Mouse (Mus musculus) neural tube, embryonic 15.5 days (tissue): ENCODE results near the gene Mia. TPM values are rescaled to one million over a fixed set of nuclear protein-coding genes. Genes with fewer than 3 reads are reported as not detected.
A peak's percentile ranks its signal among the peaks of the same experiment; 100 is the strongest.

Experiments
- ATAC-seq: fragments of 200-750 bp; cut with Nextera tagmentation; 2 replicates; pipeline ENCODE4 v1.8.0; 2017; ENCODE audit warnings: mild to moderate bottlenecking, moderate TSS enrichment, moderate library complexity; ENCODE audit not compliant: low FRiP score
- H3K27ac ChIP-seq: fragments of 300-500 bp; sonication (generic); replicated peaks from 2 replicates; pipeline ENCODE4 v1.5.1; 2015; ENCODE audit warnings: mild to moderate bottlenecking, inconsistent platforms
- H3K27me3 ChIP-seq: fragments of 300-500 bp; sonication (generic); replicated peaks from 2 replicates; pipeline ENCODE4 v1.6.1; 2015; ENCODE audit warnings: inconsistent platforms
- H3K36me3 ChIP-seq: fragments of 300-500 bp; sonication (generic); 2 replicates; pipeline ENCODE4 v1.6.1; 2015; ENCODE audit warnings: inconsistent platforms
- H3K4me1 ChIP-seq: fragments of 300-500 bp; sonication (generic); 2 replicates; pipeline ENCODE4 v1.6.1; 2015; ENCODE audit warnings: inconsistent platforms
- H3K4me2 ChIP-seq: fragments of 300-500 bp; sonication (generic); 2 replicates; pipeline ENCODE4 v1.6.1; 2015; ENCODE audit warnings: inconsistent platforms, mild to moderate bottlenecking, moderate library complexity
- H3K4me3 ChIP-seq: fragments of 300-500 bp; sonication (generic); replicated peaks from 2 replicates; pipeline ENCODE4 v1.5.1; 2015; ENCODE audit warnings: mild to moderate bottlenecking, inconsistent platforms
- H3K9ac ChIP-seq: fragments of 300-500 bp; sonication (generic); replicated peaks from 2 replicates; pipeline ENCODE4 v1.6.1; 2015; ENCODE audit warnings: mild to moderate bottlenecking, inconsistent platforms
- H3K9me3 ChIP-seq: fragments of 300-500 bp; sonication (generic); replicated peaks from 2 replicates; pipeline ENCODE4 v1.6.1; 2016; ENCODE audit warnings: inconsistent platforms
- WGBS: fragments of 180-500 bp; shearing (Covaris S2); methylation state at CpG from one replicate; pipeline ENCODE4 v1.1.7; 2015; ENCODE audit warnings: mixed read lengths; 5-methylcytosine and 5-hydroxymethylcytosine counted together
- polyA plus RNA-seq: library from polyadenylated mRNA; unstranded; fragments of >200 nt; fragmentation: Nextera tagmentation; extraction: Ambion mirVana; gene quantifications from 2 replicates; pipeline ENCODE4 v1.2.1, GENCODE M21; 2015

Gene Mia
- polyA plus RNA-seq, 1 experiment from 2014 or later: 28.6 TPM

GRCm38 (mm10) chr7:27182498-27182897 is 1.5 kb upstream of the Mia start:
- no peaks in the 10 kb centered on the region for H3K27me3 ChIP-seq
- no peak overlapping the region for H3K4me2 ChIP-seq
- peaks cover 40% of the 10 kb centered on the region for H3K36me3 ChIP-seq
- peaks cover 19% of the 10 kb centered on the region for H3K4me1 ChIP-seq
- no peak for ATAC-seq
- WGBS: 93% methylated on average over 1 of the region's 1 CpGs
- no peaks in the 10 kb centered on the region for H3K9me3 ChIP-seq
- H3K4me3 ChIP-seq: no peak overlapping the region
- no peak overlapping the region for H3K9ac ChIP-seq
- no peak overlapping the region for H3K27ac ChIP-seq

- H3K4me2 ChIP-seq: peak overlapping the region; percentile 60
- ATAC-seq: no peak
- peaks cover 21% of the 10 kb centered on the region for H3K4me1 ChIP-seq
- peak overlapping the region; percentile 77 for H3K4me3 ChIP-seq
- H3K36me3 ChIP-seq: peaks cover 23% of the 10 kb centered on the region
- 36% methylated on average over 5 of the region's 5 CpGs for WGBS
- no peaks in the 10 kb centered on the region for H3K27me3 ChIP-seq
- no peak overlapping the region for H3K9ac ChIP-seq
- H3K27ac ChIP-seq: peak overlapping the region; percentile 95
- no peaks in the 10 kb centered on the region for H3K9me3 ChIP-seq
Observed at GRCm38 (mm10) chr7:27180036-27180435, 921 bp downstream of the Mia start.

GRCm38 (mm10) chr7:27179217-27179918 is 1.6 kb downstream of the Mia start:
- peak overlapping the region; percentile 60 for H3K4me2 ChIP-seq
- peak overlapping the region; percentile 95 for H3K27ac ChIP-seq
- WGBS: 48% methylated on average over 16 of the region's 16 CpGs
- ATAC-seq: no peak
- H3K4me3 ChIP-seq: peak overlapping the region; percentile 77
- no peaks in the 10 kb centered on the region for H3K27me3 ChIP-seq
- H3K9me3 ChIP-seq: no peaks in the 10 kb centered on the region
- H3K36me3 ChIP-seq: peaks cover 24% of the 10 kb centered on the region
- 0 out of 2 replicates have a peak overlapping the region, but pooled peaks have one; percentile 33 for H3K9ac ChIP-seq
- H3K4me1 ChIP-seq: peaks cover 21% of the 10 kb centered on the region

GRCm38 (mm10) chr7:27178324-27179216 is 2.4 kb downstream of the Mia start, which contains the start of gene Rab4b:
Rab4b (minus strand) TSS chr7:27178896.
- Histone ChIP-seq H3K4me3 (peak within 1 kb of the TSS; percentile 77), H3K4me1 (peaks cover 21% of the 10 kb centered on the region), H3K4me2 (peak within 1 kb of the TSS; percentile 60), H3K9me3 (no peaks in the 10 kb centered on the region), H3K9ac (peak within 1 kb of the TSS; percentile 66), H3K36me3 (peaks cover 26% of the 10 kb centered on the region), H3K27me3 (no peaks in the 10 kb centered on the region), H3K27ac (peak within 1 kb of the TSS; percentile 95)
- peak; percentile 97 for ATAC-seq
- under 1% methylated on average over 53 of the region's 53 CpGs for WGBS

- H3K27me3 ChIP-seq: no peaks in the 10 kb centered on the region
- 24% methylated on average over 4 of the region's 4 CpGs for WGBS
- peak; percentile 11 for ATAC-seq
Observed at GRCm38 (mm10) chr7:27177942-27178323, 3.0 kb downstream of the Mia start.

GRCm38 (mm10) chr7:27174896-27175295 is 6.1 kb downstream of the Mia start:
- ATAC-seq: no peak
- Histone ChIP-seq H3K9me3 (no peaks in the 10 kb centered on the region), H3K27me3 (no peaks in the 10 kb centered on the region), H3K27ac (no peak overlapping the region), H3K36me3 (peaks cover 52% of the 10 kb centered on the region), H3K4me2 (no peak overlapping the region), H3K4me1 (peaks cover 18% of the 10 kb centered on the region), H3K9ac (no peak overlapping the region), H3K4me3 (no peak overlapping the region)
- 95% methylated on average over 7 of the region's 7 CpGs for WGBS

More at GRCm38 (mm10) chr7:27177942-27178323, 3.0 kb downstream of the Mia start:
- Histone ChIP-seq H3K9me3 (no peaks in the 10 kb centered on the region), H3K27ac (peak overlapping the region; percentile 95), H3K4me3 (peak overlapping the region; percentile 77), H3K9ac (peak overlapping the region; percentile 66), H3K4me1 (peaks cover 21% of the 10 kb centered on the region), H3K4me2 (peak overlapping the region; percentile 58), H3K36me3 (peaks cover 26% of the 10 kb centered on the region)

- WGBS: 97% methylated on average over 15 of the region's 15 CpGs
- Histone ChIP-seq H3K4me2 (no peak overlapping the region), H3K4me1 (peaks cover 14% of the 10 kb centered on the region), H3K27me3 (no peaks in the 10 kb centered on the region), H3K9ac (no peak overlapping the region), H3K27ac (no peak overlapping the region), H3K36me3 (peaks cover 52% of the 10 kb centered on the region), H3K9me3 (no peaks in the 10 kb centered on the region), H3K4me3 (no peak overlapping the region)
- ATAC-seq: no peak
Observed at GRCm38 (mm10) chr7:27174496-27174895, 6.5 kb downstream of the Mia start.

GRCm38 (mm10) chr7:27170981-27171380 is 10.0 kb downstream of the Mia start:
- no peaks in the 10 kb centered on the region for H3K9me3 ChIP-seq
- no peak for ATAC-seq
- H3K27ac ChIP-seq: no peak overlapping the region
- H3K4me3 ChIP-seq: no peak overlapping the region
- WGBS: 92% methylated on average over 3 of the region's 3 CpGs
- H3K4me1 ChIP-seq: peaks cover 9% of the 10 kb centered on the region
- H3K4me2 ChIP-seq: no peak overlapping the region
- no peak overlapping the region for H3K9ac ChIP-seq
- H3K27me3 ChIP-seq: no peaks in the 10 kb centered on the region
- H3K36me3 ChIP-seq: peaks cover 51% of the 10 kb centered on the region

- H3K4me2 ChIP-seq: no peak overlapping the region
- H3K9me3 ChIP-seq: no peaks in the 10 kb centered on the region
- 92% methylated on average over 5 of the region's 5 CpGs for WGBS
- no peak overlapping the region for H3K4me3 ChIP-seq
- no peak overlapping the region for H3K9ac ChIP-seq
- H3K4me1 ChIP-seq: peaks cover 34% of the 10 kb centered on the region
- no peaks in the 10 kb centered on the region for H3K27me3 ChIP-seq
- H3K36me3 ChIP-seq: peaks cover 30% of the 10 kb centered on the region
- no peak for ATAC-seq
- H3K27ac ChIP-seq: no peak overlapping the region
Observed at GRCm38 (mm10) chr7:27168371-27168770, 12.6 kb downstream of the Mia start.

- Histone ChIP-seq H3K9me3 (no peaks in the 10 kb centered on the region), H3K4me3 (peak overlapping the region; percentile 75), H3K4me2 (peak overlapping the region; percentile 88), H3K27ac (peak overlapping the region; percentile 99), H3K4me1 (peaks cover 41% of the 10 kb centered on the region), H3K27me3 (no peaks in the 10 kb centered on the region), H3K36me3 (peaks cover 22% of the 10 kb centered on the region), H3K9ac (peak overlapping the region; percentile 84)
- ATAC-seq: no peak
- 71% methylated on average over 11 of the region's 11 CpGs for WGBS
Observed at GRCm38 (mm10) chr7:27167475-27168094, 13.4 kb downstream of the Mia start.

- Histone ChIP-seq H3K27me3 (no peaks in the 10 kb centered on the region), H3K9ac (peak within 1 kb of the TSS; percentile 84), H3K4me1 (peaks cover 49% of the 10 kb centered on the region), H3K27ac (peak within 1 kb of the TSS; percentile 99), H3K4me3 (peak within 1 kb of the TSS; percentile 75), H3K4me2 (peak within 1 kb of the TSS; percentile 88), H3K9me3 (no peaks in the 10 kb centered on the region), H3K36me3 (peaks cover 16% of the 10 kb centered on the region)
- 2% methylated on average over 61 of the region's 61 CpGs for WGBS
- peak; percentile 89 for ATAC-seq
Observed at GRCm38 (mm10) chr7:27166614-27167474, 14.1 kb downstream of the Mia start, which contains the start of gene Egln2. Egln2 (minus strand) TSS chr7:27166802.
